Mouse (Mus musculus): ENCODE data around the gene Fbxw4.

GRCm38 (mm10) chr19:45623710-45624109 is 36.4 kb downstream of the Fbxw4 start:
- no peak for TF ChIP-seq CTCF (IDR thresholded peaks at IDR 0.05; ENCODE audit: low read depth, low read length)
- TF ChIP-seq POLR2A (IDR thresholded peaks at IDR 0.05; ENCODE audit: extremely low read depth, insufficient read depth, low read length): no peak

Data from liver, adult 2 months (tissue).